Mouse (Mus musculus): ENCODE data around the gene Ifnl3.

GRCm38 (mm10) chr7:28546649-28547048, 24.0 kb downstream of the Ifnl3 start:
- TF ChIP-seq POLR2A (IDR thresholded peaks at IDR 0.05; ENCODE audit: low read depth, low read length), result no peak
- no peak for TF ChIP-seq CTCF (IDR thresholded peaks at IDR 0.05; ENCODE audit: extremely low read depth, insufficient read length, insufficient replicate concordance, low read depth, low read length)

All from small intestine, adult 2 months (tissue).